Mouse (Mus musculus): ENCODE data around the gene Arfgap3. TPM values are rescaled to one million over a fixed set of nuclear protein-coding genes. Genes with fewer than 3 reads are reported as not detected.

The Arfgap3 gene
- polyA plus RNA-seq, 1 experiment, result 88.2 TPM

GRCm38 (mm10) chr15:83299916-83300582 is 50.0 kb downstream of the Arfgap3 start:
- Histone ChIP-seq H3K27ac (ENCODE audit: insufficient read depth, low read depth, low read length) (0 out of 2 replicates have a peak overlapping the region, but pooled peaks have one; percentile 10), H3K36me3 (ENCODE audit: control insufficient read depth, insufficient read depth, low read length) (peaks cover 41% of the 10 kb centered on the region), H3K4me1 (ENCODE audit: control insufficient read depth, insufficient read depth, insufficient read length, low read length) (peaks cover 20% of the 10 kb centered on the region), H3K4me3 (ENCODE audit: low read depth, low read length) (no peak overlapping the region), H3K27me3 (ENCODE audit: control insufficient read depth, insufficient read depth, low read length) (no peaks in the 10 kb centered on the region)
- 73% methylated on average over 10 of the region's 10 CpGs for WGBS
- TF ChIP-seq CTCF (IDR thresholded peaks at IDR 0.05; ENCODE audit: extremely low read depth, insufficient read length, insufficient replicate concordance, low read depth, low read length), result no peak
- no peak for TF ChIP-seq POLR2A (IDR thresholded peaks at IDR 0.05; ENCODE audit: low read depth, low read length)

GRCm38 (mm10) chr15:83299450-83299849 is 50.6 kb downstream of the Arfgap3 start:
- Histone ChIP-seq H3K27ac (ENCODE audit: insufficient read depth, low read depth, low read length) (no peak overlapping the region), H3K27me3 (ENCODE audit: control insufficient read depth, insufficient read depth, low read length) (no peaks in the 10 kb centered on the region), H3K4me1 (ENCODE audit: control insufficient read depth, insufficient read depth, insufficient read length, low read length) (peaks cover 19% of the 10 kb centered on the region), H3K36me3 (ENCODE audit: control insufficient read depth, insufficient read depth, low read length) (peaks cover 41% of the 10 kb centered on the region), H3K4me3 (ENCODE audit: low read depth, low read length) (no peak overlapping the region)
- no peak for TF ChIP-seq CTCF (IDR thresholded peaks at IDR 0.05; ENCODE audit: extremely low read depth, insufficient read length, insufficient replicate concordance, low read depth, low read length)
- no peak for TF ChIP-seq POLR2A (IDR thresholded peaks at IDR 0.05; ENCODE audit: low read depth, low read length)
- WGBS, result 92% methylated on average over 7 of the region's 7 CpGs

DNA sequence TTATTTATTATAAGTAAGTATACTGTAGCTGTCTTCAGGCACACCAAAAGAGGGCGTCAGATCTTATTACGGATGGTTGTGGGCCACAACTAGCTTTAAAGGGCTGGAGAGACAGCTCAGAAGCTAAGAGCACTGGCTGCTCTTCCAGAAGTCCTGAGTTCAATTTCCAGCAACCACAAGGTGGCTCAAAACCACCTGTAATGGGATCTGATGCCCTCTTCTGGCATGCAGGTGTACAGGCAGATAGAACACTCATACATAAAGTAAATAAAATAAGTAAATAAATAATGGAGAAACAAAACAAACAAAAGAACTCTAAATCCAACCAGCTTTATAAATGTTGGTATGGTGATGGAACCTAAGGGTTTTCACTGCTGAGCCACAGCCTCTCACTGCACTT is 51.2 kb downstream of the Arfgap3 start:
- Histone ChIP-seq H3K4me3 (ENCODE audit: low read depth, low read length) (no peak overlapping the region), H3K36me3 (ENCODE audit: control insufficient read depth, insufficient read depth, low read length) (peaks cover 39% of the 10 kb centered on the region), H3K4me1 (ENCODE audit: control insufficient read depth, insufficient read depth, insufficient read length, low read length) (peaks cover 17% of the 10 kb centered on the region), H3K27ac (ENCODE audit: insufficient read depth, low read depth, low read length) (no peak overlapping the region), H3K27me3 (ENCODE audit: control insufficient read depth, insufficient read depth, low read length) (no peaks in the 10 kb centered on the region)
- TF ChIP-seq POLR2A (IDR thresholded peaks at IDR 0.05; ENCODE audit: low read depth, low read length) (no peak), CTCF (IDR thresholded peaks at IDR 0.05; ENCODE audit: extremely low read depth, insufficient read length, insufficient replicate concordance, low read depth, low read length) (peak; percentile 31; the same call in 1 of the 2 replicates)
- WGBS, result 95% methylated on average over 2 of the region's 2 CpGs

- whole genome bisulfite sequencing, result 92% methylated on average over 8 of the region's 8 CpGs
- Histone ChIP-seq H3K27ac (ENCODE audit: insufficient read depth, low read depth, low read length) (no peak overlapping the region), H3K27me3 (ENCODE audit: control insufficient read depth, insufficient read depth, low read length) (no peaks in the 10 kb centered on the region), H3K4me3 (ENCODE audit: low read depth, low read length) (no peak overlapping the region), H3K4me1 (ENCODE audit: control insufficient read depth, insufficient read depth, insufficient read length, low read length) (peaks cover 17% of the 10 kb centered on the region; the same call in 1 of the 2 replicates), H3K36me3 (ENCODE audit: control insufficient read depth, insufficient read depth, low read length) (peaks cover 37% of the 10 kb centered on the region)
- TF ChIP-seq CTCF (IDR thresholded peaks at IDR 0.05; ENCODE audit: extremely low read depth, insufficient read length, insufficient replicate concordance, low read depth, low read length) (no peak; the same call in 1 of the 2 replicates), POLR2A (IDR thresholded peaks at IDR 0.05; ENCODE audit: low read depth, low read length) (no peak)
Observed at GRCm38 (mm10) chr15:83298313-83298712, 51.7 kb downstream of the Arfgap3 start.

- Histone ChIP-seq H3K4me1 (ENCODE audit: control insufficient read depth, insufficient read depth, insufficient read length, low read length) (peaks cover 21% of the 10 kb centered on the region; the same call in 1 of the 2 replicates), H3K36me3 (ENCODE audit: control insufficient read depth, insufficient read depth, low read length) (peaks cover 26% of the 10 kb centered on the region), H3K4me3 (ENCODE audit: low read depth, low read length) (no peak overlapping the region), H3K27ac (ENCODE audit: insufficient read depth, low read depth, low read length) (no peak overlapping the region), H3K27me3 (ENCODE audit: control insufficient read depth, insufficient read depth, low read length) (no peaks in the 10 kb centered on the region)
- TF ChIP-seq CTCF (IDR thresholded peaks at IDR 0.05; ENCODE audit: extremely low read depth, insufficient read length, insufficient replicate concordance, low read depth, low read length) (no peak), POLR2A (IDR thresholded peaks at IDR 0.05; ENCODE audit: low read depth, low read length) (no peak)
- 73% methylated on average over 8 of the region's 8 CpGs for WGBS
Observed at GRCm38 (mm10) chr15:83296771-83297311, 53.2 kb downstream of the Arfgap3 start.

GRCm38 (mm10) chr15:83296050-83296449 is 54.0 kb downstream of the Arfgap3 start:
- Histone ChIP-seq H3K4me1 (ENCODE audit: control insufficient read depth, insufficient read depth, insufficient read length, low read length) (peaks cover 21% of the 10 kb centered on the region; the same call in 1 of the 2 replicates), H3K4me3 (ENCODE audit: low read depth, low read length) (no peak overlapping the region), H3K36me3 (ENCODE audit: control insufficient read depth, insufficient read depth, low read length) (peaks cover 21% of the 10 kb centered on the region), H3K27me3 (ENCODE audit: control insufficient read depth, insufficient read depth, low read length) (no peaks in the 10 kb centered on the region), H3K27ac (ENCODE audit: insufficient read depth, low read depth, low read length) (no peak overlapping the region)
- 86% methylated on average over 4 of the region's 4 CpGs for WGBS
- TF ChIP-seq CTCF (IDR thresholded peaks at IDR 0.05; ENCODE audit: extremely low read depth, insufficient read length, insufficient replicate concordance, low read depth, low read length) (no peak), POLR2A (IDR thresholded peaks at IDR 0.05; ENCODE audit: low read depth, low read length) (no peak)

- 65% methylated on average over 3 of the region's 3 CpGs for WGBS
- Histone ChIP-seq H3K4me3 (ENCODE audit: low read depth, low read length) (no peak overlapping the region), H3K27ac (ENCODE audit: insufficient read depth, low read depth, low read length) (no peak overlapping the region), H3K4me1 (ENCODE audit: control insufficient read depth, insufficient read depth, insufficient read length, low read length) (peaks cover 18% of the 10 kb centered on the region; the same call in 1 of the 2 replicates), H3K36me3 (ENCODE audit: control insufficient read depth, insufficient read depth, low read length) (peaks cover 11% of the 10 kb centered on the region), H3K27me3 (ENCODE audit: control insufficient read depth, insufficient read depth, low read length) (no peaks in the 10 kb centered on the region)
- TF ChIP-seq POLR2A (IDR thresholded peaks at IDR 0.05; ENCODE audit: low read depth, low read length) (no peak), CTCF (IDR thresholded peaks at IDR 0.05; ENCODE audit: extremely low read depth, insufficient read length, insufficient replicate concordance, low read depth, low read length) (no peak)
Observed at GRCm38 (mm10) chr15:83294954-83295353, 55.1 kb downstream of the Arfgap3 start.
